Mouse (Mus musculus): ENCODE results near the gene Glrp1.

- no peak for TF ChIP-seq CTCF (IDR thresholded peaks at IDR 0.05; ENCODE audit: extremely low read depth, insufficient read depth, low read length)
- no peak for TF ChIP-seq POLR2A (IDR thresholded peaks at IDR 0.05; ENCODE audit: extremely low read depth, insufficient read depth, low read length)
These were observed 25.8 kb downstream of the Glrp1 start for GRCm38 (mm10) chr1:88484059-88484458.

All from cortical plate, adult 2 months (tissue).